Mouse (Mus musculus): Measurements from ENCODE around the gene Them5. TPM values are rescaled to one million over a fixed set of nuclear protein-coding genes. Genes with fewer than 3 reads are reported as not detected.

Gene Them5
- polyA plus RNA-seq (2012; rRNA removed) (not detected in 2 replicates), polyA plus RNA-seq (2014; fragmentation: Nextera tagmentation; extraction: Ambion mirVana) (not detected in 2 replicates)

DNA sequence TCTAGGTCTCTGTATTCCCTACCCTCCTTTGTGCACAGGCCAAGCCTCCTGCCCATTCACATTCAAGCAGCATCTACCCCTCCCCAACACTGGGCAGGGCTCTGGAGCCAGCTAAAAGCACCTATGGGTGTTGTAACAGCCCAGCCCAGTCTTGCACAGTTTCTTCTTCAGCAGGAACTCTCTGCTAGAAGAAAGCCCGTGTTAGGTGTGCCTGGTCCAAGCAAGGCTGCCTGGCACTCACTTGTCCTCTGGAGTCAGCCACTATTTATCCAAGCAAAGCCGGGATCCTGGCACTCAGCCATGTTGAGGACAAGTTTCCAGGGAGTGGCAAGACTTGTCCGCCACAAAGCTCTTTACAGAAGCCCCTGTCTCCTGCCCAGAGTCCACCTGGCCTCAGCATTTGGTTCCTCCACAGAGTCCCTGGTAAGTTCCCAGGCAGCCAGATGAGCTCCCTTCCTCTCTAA, at the start of gene Them5:
Gene Them5 (plus strand): TSS at position 141 of the 464 bp plus-strand sequence.
- WGBS (ENCODE audit: insufficient replicate concordance), result 30% methylated on average over 3 of the region's 3 CpGs
- TF ChIP-seq EP300 (IDR thresholded peaks at IDR 0.05; ENCODE audit: low read depth) (no peak), CTCF (IDR thresholded peaks at IDR 0.05; ENCODE audit: low read depth) (no peak)
- Histone ChIP-seq H3K9ac (replicated peaks) (no peak within 1 kb of the TSS), H3K4me2 (ENCODE audit: low read depth) (no peak within 1 kb of the TSS), H3K27me3 (ENCODE audit: control insufficient read depth, insufficient read depth, low read length) (no peaks in the 10 kb centered on the region), H3K9me3 (ENCODE audit: control insufficient read depth, low read length) (no peaks in the 10 kb centered on the region), H3K27ac (no peak within 1 kb of the TSS), H3K4me3 (ENCODE audit: insufficient read depth in 1 of 2, low read depth in 2 of 2, low read length in 2 of 2) (no peak within 1 kb of the TSS), H3K4me1 (replicated peaks; ENCODE audit: control insufficient read depth in 2 of 2, insufficient read depth in 2 of 2, low read length in 1 of 2) (no peaks in the 10 kb centered on the region), H3K36me3 (replicated peaks; ENCODE audit: control insufficient read depth, insufficient read depth, low read depth) (no peaks in the 10 kb centered on the region)
- DNase-seq (ENCODE audit: low read depth in 3 of 3, low spot score in 3 of 3) (no peak), ATAC-seq (ENCODE audit: insufficient read depth) (no peak)

- TF ChIP-seq EP300 (IDR thresholded peaks at IDR 0.05; ENCODE audit: low read depth) (no peak), CTCF (IDR thresholded peaks at IDR 0.05; ENCODE audit: low read depth) (no peak)
- Histone ChIP-seq H3K4me1 (replicated peaks; ENCODE audit: control insufficient read depth in 2 of 2, insufficient read depth in 2 of 2, low read length in 1 of 2) (peaks cover under 1 to 4% of the 10 kb centered on the region in 2 experiments; a peak in 1 of 4 replicates), H3K27me3 (ENCODE audit: control insufficient read depth, insufficient read depth, low read length) (no peaks in the 10 kb centered on the region), H3K27ac (no peak overlapping the region), H3K4me3 (ENCODE audit: insufficient read depth in 1 of 2, low read depth in 2 of 2, low read length in 2 of 2) (no peak overlapping the region), H3K9me3 (ENCODE audit: control insufficient read depth, low read length) (no peaks in the 10 kb centered on the region), H3K36me3 (replicated peaks; ENCODE audit: control insufficient read depth, insufficient read depth, low read depth) (no peaks in the 10 kb centered on the region), H3K4me2 (ENCODE audit: low read depth) (no peak overlapping the region), H3K9ac (replicated peaks) (no peak overlapping the region)
- 11% methylated on average over 1 of the region's 1 CpGs for WGBS (ENCODE audit: insufficient replicate concordance)
- DNase-seq (ENCODE audit: low read depth in 3 of 3, low spot score in 3 of 3) (no peak), ATAC-seq (ENCODE audit: insufficient read depth) (no peak)
Observed at GRCm38 (mm10) chr3:94305457-94305856, 36.4 kb upstream of the Them5 start.

- Histone ChIP-seq H3K27ac (no peak overlapping the region), H3K9ac (replicated peaks) (no peak overlapping the region), H3K4me3 (ENCODE audit: insufficient read depth in 1 of 2, low read depth in 2 of 2, low read length in 2 of 2) (no peak overlapping the region), H3K9me3 (ENCODE audit: control insufficient read depth, low read length) (no peaks in the 10 kb centered on the region), H3K36me3 (replicated peaks; ENCODE audit: control insufficient read depth, insufficient read depth, low read depth) (no peaks in the 10 kb centered on the region), H3K4me1 (replicated peaks; ENCODE audit: control insufficient read depth in 2 of 2, insufficient read depth in 2 of 2, low read length in 1 of 2) (peaks cover 3 to 9% of the 10 kb centered on the region in 2 experiments; a peak in 1 of 4 replicates), H3K27me3 (ENCODE audit: control insufficient read depth, insufficient read depth, low read length) (no peaks in the 10 kb centered on the region), H3K4me2 (ENCODE audit: low read depth) (no peak overlapping the region)
- no peak for TF ChIP-seq CTCF (IDR thresholded peaks at IDR 0.05; ENCODE audit: low read depth)
- TF ChIP-seq EP300 (IDR thresholded peaks at IDR 0.05; ENCODE audit: low read depth), result no peak
- no peak for DNase-seq (ENCODE audit: low read depth in 3 of 3, low spot score in 3 of 3)
- no peak for ATAC-seq (ENCODE audit: insufficient read depth)
Observed at GRCm38 (mm10) chr3:94306975-94307374, 34.9 kb upstream of the Them5 start.

GRCm38 (mm10) chr3:94309633-94310363, 32.1 kb upstream of the Them5 start, which contains the start of gene Them4:
TSS of gene Them4 (plus strand) at chr3:94310089.
- H3K27me3 ChIP-seq (ENCODE audit: control insufficient read depth, insufficient read depth, low read length), result no peaks in the 10 kb centered on the region
- 0 out of 2 replicates have a peak within 1 kb of the TSS, but pooled peaks have one; percentile 23 for H3K27ac ChIP-seq
- H3K4me1 ChIP-seq (replicated peaks; ENCODE audit: control insufficient read depth in 2 of 2, insufficient read depth in 2 of 2, low read length in 1 of 2), result peaks cover 3 to 9% of the 10 kb centered on the region in 2 experiments; a peak in 1 of 4 replicates
- H3K36me3 ChIP-seq (replicated peaks; ENCODE audit: control insufficient read depth, insufficient read depth, low read depth), result no peaks in the 10 kb centered on the region
- H3K9me3 ChIP-seq (ENCODE audit: control insufficient read depth, low read length), result no peaks in the 10 kb centered on the region
- peak within 1 kb of the TSS; percentile 64 for H3K9ac ChIP-seq (replicated peaks)
- TF ChIP-seq EP300 (IDR thresholded peaks at IDR 0.05; ENCODE audit: low read depth) (peak; percentile 24; the same call in 1 of the 2 replicates), CTCF (IDR thresholded peaks at IDR 0.05; ENCODE audit: low read depth) (no peak; the same call in 1 of the 2 replicates)
- peak within 1 kb of the TSS; percentile 67 to 88 for H3K4me3 ChIP-seq (ENCODE audit: insufficient read depth in 1 of 2, low read depth in 2 of 2, low read length in 2 of 2)
- peak; percentile 100 for ATAC-seq (ENCODE audit: insufficient read depth)
- H3K4me2 ChIP-seq (ENCODE audit: low read depth), result peak within 1 kb of the TSS; percentile 77
- peak; percentile 74 to 77 (median 76) for DNase-seq (ENCODE audit: low read depth in 3 of 3, low spot score in 3 of 3)
- 2% methylated on average over 47 of the region's 47 CpGs for WGBS (ENCODE audit: insufficient replicate concordance)

GRCm38 (mm10) chr3:94310491-94310890, 31.4 kb upstream of the Them5 start:
- Histone ChIP-seq H3K27ac (0 out of 2 replicates have a peak overlapping the region, but pooled peaks have one; percentile 23), H3K9ac (replicated peaks) (peak overlapping the region; percentile 55), H3K4me1 (replicated peaks; ENCODE audit: control insufficient read depth in 2 of 2, insufficient read depth in 2 of 2, low read length in 1 of 2) (peaks cover 3 to 9% of the 10 kb centered on the region in 2 experiments; a peak in 1 of 4 replicates), H3K27me3 (ENCODE audit: control insufficient read depth, insufficient read depth, low read length) (no peaks in the 10 kb centered on the region), H3K9me3 (ENCODE audit: control insufficient read depth, low read length) (no peaks in the 10 kb centered on the region), H3K4me2 (ENCODE audit: low read depth) (peak overlapping the region; percentile 77), H3K36me3 (replicated peaks; ENCODE audit: control insufficient read depth, insufficient read depth, low read depth) (no peaks in the 10 kb centered on the region), H3K4me3 (ENCODE audit: insufficient read depth in 1 of 2, low read depth in 2 of 2, low read length in 2 of 2) (peak overlapping the region; percentile 67 to 88)
- TF ChIP-seq EP300 (IDR thresholded peaks at IDR 0.05; ENCODE audit: low read depth), result no peak
- no peak for TF ChIP-seq CTCF (IDR thresholded peaks at IDR 0.05; ENCODE audit: low read depth)
- DNase-seq (ENCODE audit: low read depth in 3 of 3, low spot score in 3 of 3) (no peak), ATAC-seq (ENCODE audit: insufficient read depth) (no peak)
- WGBS (ENCODE audit: insufficient replicate concordance), result 37% methylated on average over 7 of the region's 7 CpGs

Data from liver, embryonic 14.5 days (tissue).